Mouse (Mus musculus): ENCODE measurements around the gene Ssc4d.

The Ssc4d gene

DNA sequence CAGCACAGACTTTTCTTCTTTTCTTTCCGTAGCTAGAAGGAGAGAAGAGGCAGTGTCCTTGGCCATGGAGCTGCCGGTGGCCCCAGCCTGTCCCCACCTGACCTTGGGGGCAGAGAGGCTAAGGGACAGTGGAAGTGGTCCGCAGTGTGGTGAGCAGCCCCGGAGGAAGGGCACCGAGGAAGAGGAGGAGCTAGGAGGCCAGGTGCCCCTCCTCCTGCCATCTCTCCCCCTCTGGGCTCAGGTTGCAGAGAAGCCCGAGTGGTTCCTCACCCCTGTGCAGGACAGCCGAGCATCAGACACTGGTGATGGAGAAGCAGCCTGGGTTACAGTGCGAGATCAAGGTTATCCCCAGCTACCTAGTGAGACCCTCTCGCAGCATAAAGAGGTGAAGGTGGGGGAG, at the start of gene Ssc4d:
Ssc4d (minus strand) TSS at position 167 of the 400 bp plus-strand sequence.
- no peak for DNase-seq (ENCODE audit: low spot score)

DNA sequence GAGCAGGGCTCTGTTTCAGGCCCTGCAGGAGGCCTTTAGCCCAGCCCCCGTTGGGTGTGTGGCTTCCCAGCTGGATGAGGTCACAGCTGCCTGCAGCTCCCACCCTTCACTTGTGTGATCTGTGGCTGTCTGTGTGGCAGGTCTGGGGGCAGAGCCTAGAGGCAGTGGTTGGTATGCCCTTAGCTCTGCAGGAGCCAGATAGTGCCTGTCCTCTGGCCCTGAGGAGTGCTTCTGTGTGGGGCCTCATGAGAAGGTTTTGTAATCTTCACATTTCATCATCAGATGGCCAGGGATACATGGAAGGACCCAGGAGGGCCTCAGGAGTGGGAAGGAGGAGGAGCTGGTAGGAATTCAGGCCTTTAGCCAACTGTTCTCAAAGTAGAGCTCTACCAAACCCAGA, 45.6 kb upstream of the Ssc4d start:
- DNase-seq (ENCODE audit: low spot score): no peak

DNA sequence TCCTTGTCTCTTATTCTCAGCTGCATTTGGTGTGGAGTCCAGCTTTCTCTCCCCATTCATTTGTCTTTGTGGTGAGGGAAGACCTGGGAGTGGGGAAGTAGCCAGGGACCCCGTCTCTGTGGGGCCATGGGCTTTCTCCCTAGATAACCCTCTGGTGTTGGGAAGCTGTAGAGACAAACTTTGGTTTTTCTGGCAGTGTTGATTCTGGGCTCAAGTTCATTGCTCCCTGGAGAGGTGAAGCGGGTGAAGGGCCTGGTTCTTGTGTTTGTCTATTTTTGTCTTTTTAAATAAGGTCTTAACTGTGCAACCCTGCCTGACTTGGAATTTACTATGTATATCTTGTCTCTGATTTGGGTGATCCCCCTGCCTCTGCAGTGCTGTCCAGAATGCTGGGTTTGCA, 44.4 kb upstream of the Ssc4d start:
- no peak for DNase-seq (ENCODE audit: low spot score)

DNA sequence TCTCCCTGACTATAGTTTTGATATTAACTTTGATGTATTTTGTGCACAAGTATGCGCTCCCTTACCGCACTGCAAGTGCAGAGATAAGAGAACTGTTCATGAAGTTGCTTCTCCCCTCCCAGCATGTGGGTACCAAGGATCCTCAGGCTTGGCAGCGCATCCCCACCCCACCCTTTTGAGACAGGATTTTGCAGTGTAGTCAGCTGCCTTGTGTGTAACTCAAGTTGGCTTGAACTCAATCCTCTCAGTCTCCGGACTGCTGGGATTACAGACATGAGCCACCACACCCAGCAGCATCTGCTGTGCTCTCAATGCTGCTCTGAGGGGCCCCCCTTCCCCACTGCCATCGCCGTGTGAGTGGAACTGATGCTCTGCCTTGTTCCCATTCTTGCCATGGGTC, 42.9 kb upstream of the Ssc4d start:
- DNase-seq (ENCODE audit: low spot score): no peak

DNA sequence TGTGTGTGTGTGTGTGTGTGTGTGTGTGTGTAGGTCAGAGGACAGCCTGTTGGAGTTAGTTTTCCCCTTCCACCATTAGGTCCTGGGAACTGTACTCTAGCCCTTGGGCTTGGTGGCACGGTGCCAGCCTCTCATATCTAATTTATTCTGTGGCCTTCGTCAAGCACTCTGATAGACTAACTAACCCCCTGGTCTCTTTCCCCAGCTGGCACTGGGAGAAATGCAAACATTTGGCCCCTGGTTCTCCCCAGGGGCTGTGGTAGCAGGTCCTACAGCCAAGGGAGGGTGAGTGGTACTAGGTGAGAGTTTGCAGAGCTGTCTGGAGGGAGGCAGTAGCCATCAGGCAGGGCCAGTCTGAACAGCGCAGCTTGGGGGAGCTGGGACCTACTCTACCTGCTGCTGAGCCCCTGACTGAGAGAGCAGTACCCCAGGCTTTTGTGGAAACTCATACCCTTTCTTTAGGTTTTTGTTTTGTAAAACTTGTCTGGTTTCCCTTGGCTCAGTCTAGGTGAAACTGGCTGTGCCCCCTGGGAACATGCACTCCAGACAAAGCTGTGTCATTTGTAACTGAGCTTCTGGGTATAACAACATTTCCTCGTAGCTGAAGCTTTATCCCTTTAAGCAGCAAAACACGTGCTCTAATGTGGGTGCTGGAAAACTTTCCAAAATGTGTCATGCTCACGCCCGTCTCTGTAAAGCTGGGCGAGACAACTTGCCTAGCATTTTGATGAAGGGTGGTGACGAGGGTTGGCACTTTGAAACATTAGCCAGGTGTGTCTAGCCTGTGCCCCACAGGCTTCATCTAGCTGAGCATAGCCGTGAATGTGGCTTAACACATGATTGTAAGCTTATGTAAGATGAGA, 41.9 kb upstream of the Ssc4d start:
- DNase-seq (ENCODE audit: low spot score): peak; percentile 29

DNA sequence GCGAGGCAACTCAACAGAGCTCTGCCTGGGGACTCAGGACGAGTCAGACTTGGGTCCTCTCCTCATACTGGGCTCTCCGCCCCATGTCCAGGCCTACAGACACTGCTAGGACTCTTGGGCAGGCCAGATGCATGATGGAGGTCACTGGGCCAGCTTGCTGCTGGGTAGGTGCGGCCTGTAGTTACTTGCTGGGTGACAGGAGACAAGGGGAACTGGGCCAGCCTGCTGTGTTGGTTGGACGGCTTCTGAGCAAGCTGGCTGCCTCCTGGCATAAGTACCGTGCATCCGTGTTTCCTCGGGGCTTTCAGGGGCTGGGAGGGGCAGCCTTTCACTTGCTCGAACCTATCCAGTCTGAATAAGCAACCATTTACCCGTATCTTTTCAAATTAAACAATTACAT, 41.3 kb upstream of the Ssc4d start:
- no peak for DNase-seq (ENCODE audit: low spot score)

DNA sequence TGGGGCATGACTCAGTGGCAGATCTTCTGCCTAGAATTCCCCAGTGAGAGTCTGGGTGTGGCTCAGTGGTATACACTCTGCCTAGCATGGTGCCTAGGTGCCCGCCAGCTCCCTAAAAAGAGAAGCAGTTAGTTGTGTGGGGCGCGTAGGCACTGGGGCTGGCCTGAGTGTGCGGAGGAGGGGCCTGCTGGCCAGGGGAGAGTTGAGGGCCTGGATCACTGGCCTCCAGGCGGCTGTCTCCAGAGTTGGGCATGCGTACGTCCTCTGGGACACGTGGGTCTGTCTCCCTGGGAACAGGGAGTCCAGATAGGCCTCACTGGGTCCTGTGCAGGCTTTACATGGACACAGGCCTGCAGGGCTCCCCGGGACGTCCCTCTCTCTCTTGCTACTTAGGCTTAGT, 40.5 kb upstream of the Ssc4d start:
- DNase-seq (ENCODE audit: low spot score): no peak

DNA sequence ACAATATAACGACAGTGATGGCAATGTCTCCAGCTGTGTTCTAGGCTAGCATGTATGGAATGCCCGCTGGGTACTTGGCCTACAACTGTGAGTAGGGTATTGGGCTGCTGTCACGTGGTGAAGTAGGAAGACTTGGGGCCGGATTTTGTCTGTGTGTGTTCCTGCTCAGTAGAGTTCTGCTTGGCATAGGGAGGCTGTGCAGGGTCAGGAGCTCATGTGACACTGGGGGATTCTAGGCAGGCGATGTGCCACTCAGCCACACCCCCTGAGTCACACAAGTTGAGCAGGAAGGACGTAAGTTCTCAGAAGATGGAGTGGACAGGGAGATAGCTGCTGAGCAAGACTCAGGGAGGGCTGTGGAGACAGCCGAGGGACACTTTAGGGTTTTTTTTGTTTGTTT, 33.4 kb upstream of the Ssc4d start:
- no peak for DNase-seq (ENCODE audit: low spot score)

DNA sequence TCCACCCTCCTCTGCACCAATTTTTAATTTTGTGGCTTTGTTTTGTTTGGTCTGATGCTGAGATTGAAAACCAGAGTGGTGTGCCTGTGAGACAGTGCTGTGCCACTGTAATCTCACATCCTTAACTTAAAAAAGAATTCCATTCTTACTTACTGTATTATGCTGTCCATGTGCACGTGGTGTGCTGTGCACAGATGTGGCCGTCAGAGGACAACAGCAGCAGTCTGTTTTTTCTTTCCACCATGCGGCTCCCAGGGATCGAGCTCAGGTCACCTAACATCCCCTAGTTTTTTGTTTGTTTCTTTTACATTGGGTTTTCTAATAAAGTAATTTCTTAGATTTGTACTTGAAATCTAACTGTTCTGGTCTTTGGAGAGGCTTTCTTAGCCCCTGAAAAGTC, 30.2 kb upstream of the Ssc4d start:
- DNase-seq (ENCODE audit: low spot score): no peak

DNA sequence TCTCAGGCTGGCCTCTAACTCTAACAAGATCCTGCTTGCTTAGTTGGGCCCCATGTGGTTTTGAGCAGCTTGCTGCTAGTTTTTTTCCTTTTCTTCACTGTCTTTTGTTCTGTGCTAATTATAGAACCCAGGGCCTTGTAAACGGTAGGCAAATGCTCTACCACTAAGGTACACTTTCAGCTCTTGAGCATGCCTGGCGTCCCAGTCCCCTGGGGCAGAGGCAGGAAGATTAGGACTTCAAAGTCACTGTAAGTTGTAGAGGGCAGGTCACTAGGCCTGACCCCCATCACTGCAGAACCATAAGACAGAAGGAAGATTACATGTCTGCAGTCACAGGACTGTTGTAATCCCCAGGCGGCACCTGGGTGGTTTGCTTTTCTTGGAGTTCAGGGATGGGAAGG, 28.4 kb upstream of the Ssc4d start:
- DNase-seq (ENCODE audit: low spot score): no peak

- no peak for DNase-seq (ENCODE audit: low spot score)
These were observed 28.0 kb upstream of the Ssc4d start for GRCm38 (mm10) chr5:136002325-136002724.

DNA sequence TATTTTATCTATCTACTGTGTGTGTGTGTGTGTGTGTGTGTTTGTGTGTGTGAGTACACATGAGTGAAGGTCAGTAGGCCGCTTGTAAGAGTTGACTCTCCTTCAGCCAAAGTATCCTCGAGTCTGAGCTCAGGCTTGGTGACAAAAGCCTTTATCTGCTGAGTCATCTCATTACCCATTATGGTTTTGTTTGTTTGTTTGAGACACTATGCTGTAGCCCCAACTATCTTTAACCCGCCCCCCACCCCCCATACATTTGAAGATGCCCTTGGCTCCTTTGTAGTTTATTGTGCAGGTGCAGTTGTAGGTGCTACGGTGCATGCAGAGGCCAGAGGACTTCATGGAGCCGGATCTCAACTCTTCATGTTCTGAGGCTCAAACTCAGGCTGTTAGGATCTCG, 26.9 kb upstream of the Ssc4d start:
- no peak for DNase-seq (ENCODE audit: low spot score)

DNA sequence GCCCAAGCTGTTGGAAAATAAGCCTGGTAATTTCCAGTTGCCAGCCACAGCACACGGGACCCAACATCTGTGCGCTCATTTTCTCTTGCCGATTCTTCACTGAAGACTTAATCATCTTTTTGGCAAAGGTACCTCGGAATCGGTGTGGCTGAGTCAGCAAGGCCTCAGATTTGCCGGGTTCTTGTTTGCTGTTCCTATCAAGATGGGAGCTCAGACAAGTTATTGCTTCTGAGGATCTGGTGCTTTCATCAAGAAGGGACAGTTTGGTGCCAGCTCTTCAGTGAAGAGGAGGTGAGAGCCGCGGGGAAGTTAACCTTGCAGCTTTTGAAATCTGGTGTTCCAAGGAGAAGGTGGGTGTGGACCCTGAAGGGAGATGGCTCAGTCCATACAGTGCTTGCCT, 21.8 kb upstream of the Ssc4d start:
- DNase-seq (ENCODE audit: low spot score): no peak

GRCm38 (mm10) chr5:135994725-135995687, 20.7 kb upstream of the Ssc4d start, which contains the start of gene Dtx2:
Dtx2 (plus strand) TSS chr5:135994800.
- peak; percentile 73 for DNase-seq (ENCODE audit: low spot score)

- DNase-seq (ENCODE audit: low spot score): no peak
These were observed 20.0 kb upstream of the Ssc4d start for GRCm38 (mm10) chr5:135994335-135994724.

DNA sequence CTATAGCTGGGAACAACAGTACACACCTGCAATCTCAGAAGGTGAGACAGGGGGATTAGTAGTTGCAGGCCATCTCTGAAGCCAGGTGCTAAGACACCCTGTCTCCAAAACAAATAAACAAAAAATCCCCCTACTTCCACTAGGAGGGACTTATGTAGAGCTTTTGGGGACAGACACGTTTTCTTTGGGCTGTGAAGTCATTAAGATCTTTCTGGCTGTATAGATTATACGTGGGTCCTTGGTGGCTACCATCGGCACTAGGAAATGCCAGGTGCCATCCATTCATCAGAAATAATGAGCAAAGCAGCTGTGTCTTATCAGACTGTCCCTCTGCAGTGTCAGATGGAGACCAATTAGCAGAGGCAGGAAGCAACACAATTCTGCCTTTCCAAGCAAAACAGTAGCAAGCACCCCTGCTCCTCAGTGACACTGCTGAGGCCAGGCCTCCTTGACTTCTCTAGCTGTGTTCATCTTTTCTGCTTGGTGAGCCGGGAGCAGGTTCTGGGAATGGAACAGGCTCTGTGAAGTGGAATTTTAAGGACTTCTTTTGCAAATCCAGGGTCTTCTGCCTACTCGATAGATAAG, 19.1 kb upstream of the Ssc4d start:
- no peak for DNase-seq (ENCODE audit: low spot score)

GRCm38 (mm10) chr5:135990601-135991000, 16.3 kb upstream of the Ssc4d start:
- no peak for DNase-seq (ENCODE audit: low spot score)

DNA sequence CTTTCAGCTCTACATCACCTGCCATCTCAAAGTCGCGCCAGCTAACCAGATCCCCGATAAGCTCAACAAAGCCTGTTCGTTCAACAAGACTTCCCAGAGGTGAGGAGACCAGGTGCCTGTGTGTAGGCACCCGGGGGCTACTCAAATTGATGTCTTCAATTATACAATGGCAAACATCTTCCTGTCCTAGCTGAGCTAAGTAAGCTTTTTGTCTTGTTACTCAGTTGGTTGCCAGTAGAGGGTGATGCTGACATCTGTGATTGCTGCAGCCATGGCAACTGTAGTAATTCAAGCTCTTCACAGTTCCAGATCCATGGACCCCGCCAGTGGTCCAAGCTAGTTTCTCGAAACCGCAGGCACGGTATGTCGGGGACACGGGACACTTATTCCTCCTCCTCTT, 12.9 kb upstream of the Ssc4d start:
- DNase-seq (ENCODE audit: low spot score): no peak

- no peak for DNase-seq (ENCODE audit: low spot score)
These were observed 10.3 kb upstream of the Ssc4d start for GRCm38 (mm10) chr5:135984546-135985044.

- DNase-seq (ENCODE audit: low spot score): peak; percentile 38
These were observed 8.1 kb upstream of the Ssc4d start for GRCm38 (mm10) chr5:135982398-135982797.

- no peak for DNase-seq (ENCODE audit: low spot score)
These were observed 5.6 kb upstream of the Ssc4d start, which contains the start of gene Zp3 for GRCm38 (mm10) chr5:135979904-135980303. Zp3 (plus strand) TSS chr5:135980099.

- DNase-seq (ENCODE audit: low spot score): no peak
These were observed 5.0 kb upstream of the Ssc4d start for GRCm38 (mm10) chr5:135979381-135979780.
